Mouse (Mus musculus): ENCODE data around the gene Acp2. TPM values are rescaled to one million over a fixed set of nuclear protein-coding genes. Genes with fewer than 3 reads are reported as not detected.
"Not testable (repeated sequence)": the region's sequence is repeated elsewhere in the genome, so short reads cannot be mapped to it uniquely, and the experiment has no call there.

Gene Acp2
- polyA plus RNA-seq, 1 experiment from 2014 or later: 29.7 TPM

- WGBS: 91% methylated on average over 3 of the region's 3 CpGs
- Histone ChIP-seq H3K4me3 (ENCODE audit: low read length) (no peak overlapping the region), H3K4me1 (ENCODE audit: insufficient read depth, low read length) (no peaks in the 10 kb centered on the region), H3K36me3 (ENCODE audit: insufficient read depth, low read length) (peaks cover 3% of the 10 kb centered on the region; the same call in 1 of the 2 replicates), H3K9ac (replicated peaks; ENCODE audit: low read length) (no peak overlapping the region), H3K27ac (ENCODE audit: low read length) (no peak overlapping the region), H3K27me3 (ENCODE audit: insufficient read depth, low read length) (no peaks in the 10 kb centered on the region), H3K9me3 (ENCODE audit: low read length) (no peaks in the 10 kb centered on the region), H3K4me2 (replicated peaks; ENCODE audit: low read depth, low read length) (no peak overlapping the region)
- no peak for ATAC-seq (ENCODE audit: low FRiP score, low TSS enrichment)
Observed at GRCm38 (mm10) chr2:91220501-91220900, 17.8 kb downstream of the Acp2 start.

GRCm38 (mm10) chr2:91223614-91224013 lies 20.9 kb downstream of the Acp2 start:
- Histone ChIP-seq H3K36me3 (ENCODE audit: insufficient read depth, low read length) (no peaks in the 10 kb centered on the region), H3K27me3 (ENCODE audit: insufficient read depth, low read length) (no peaks in the 10 kb centered on the region), H3K4me3 (ENCODE audit: low read length) (no peak overlapping the region), H3K4me1 (ENCODE audit: insufficient read depth, low read length) (no peaks in the 10 kb centered on the region), H3K9me3 (ENCODE audit: low read length) (no peaks in the 10 kb centered on the region), H3K9ac (replicated peaks; ENCODE audit: low read length) (no peak overlapping the region), H3K27ac (ENCODE audit: low read length) (no peak overlapping the region), H3K4me2 (replicated peaks; ENCODE audit: low read depth, low read length) (no peak overlapping the region)
- ATAC-seq (ENCODE audit: low FRiP score, low TSS enrichment): no peak
- WGBS: 90% methylated on average over 2 of the region's 2 CpGs

GRCm38 (mm10) chr2:91229735-91230134 lies 27.1 kb downstream of the Acp2 start:
- Histone ChIP-seq H3K36me3 (ENCODE audit: insufficient read depth, low read length) (no peaks in the 10 kb centered on the region), H3K4me2 (replicated peaks; ENCODE audit: low read depth, low read length) (no peak overlapping the region), H3K9ac (replicated peaks; ENCODE audit: low read length) (no peak overlapping the region), H3K4me1 (ENCODE audit: insufficient read depth, low read length) (no peaks in the 10 kb centered on the region), H3K4me3 (ENCODE audit: low read length) (no peak overlapping the region), H3K27me3 (ENCODE audit: insufficient read depth, low read length) (no peaks in the 10 kb centered on the region), H3K27ac (ENCODE audit: low read length) (no peak overlapping the region), H3K9me3 (ENCODE audit: low read length) (no peaks in the 10 kb centered on the region)
- WGBS: 90% methylated on average over 2 of the region's 2 CpGs
- no peak for ATAC-seq (ENCODE audit: low FRiP score, low TSS enrichment)

- WGBS: under 1% methylated on average over 48 of the region's 48 CpGs
- Histone ChIP-seq H3K27me3 (ENCODE audit: insufficient read depth, low read length) (no peaks in the 10 kb centered on the region), H3K36me3 (ENCODE audit: insufficient read depth, low read length) (no peaks in the 10 kb centered on the region), H3K4me3 (ENCODE audit: low read length) (peak within 1 kb of the TSS; percentile 52), H3K4me1 (ENCODE audit: insufficient read depth, low read length) (peaks cover 4% of the 10 kb centered on the region; the same call in 1 of the 2 replicates), H3K9ac (replicated peaks; ENCODE audit: low read length) (peak within 1 kb of the TSS; percentile 76), H3K27ac (ENCODE audit: low read length) (peak within 1 kb of the TSS; percentile 97), H3K4me2 (replicated peaks; ENCODE audit: low read depth, low read length) (peak within 1 kb of the TSS; percentile 91), H3K9me3 (ENCODE audit: low read length) (no peaks in the 10 kb centered on the region)
- peak; percentile 99 for ATAC-seq (ENCODE audit: low FRiP score, low TSS enrichment)
Observed at GRCm38 (mm10) chr2:91236601-91237510, 34.2 kb downstream of the Acp2 start, which contains the start of gene Ddb2. Gene Ddb2 (minus strand): TSS chr2:91236982.

- Histone ChIP-seq H3K9ac (replicated peaks; ENCODE audit: low read length) (peak overlapping the region; percentile 76), H3K27ac (ENCODE audit: low read length) (peak overlapping the region; percentile 97), H3K4me3 (ENCODE audit: low read length) (peak overlapping the region; percentile 52), H3K4me2 (replicated peaks; ENCODE audit: low read depth, low read length) (peak overlapping the region; percentile 91)
- WGBS: 27% methylated on average over 4 of the region's 4 CpGs
- not testable (repeated sequence) for H3K9me3 ChIP-seq (ENCODE audit: low read length); H3K4me1 ChIP-seq (ENCODE audit: insufficient read depth, low read length); H3K36me3 ChIP-seq (ENCODE audit: insufficient read depth, low read length); H3K27me3 ChIP-seq (ENCODE audit: insufficient read depth, low read length)
- ATAC-seq (ENCODE audit: low FRiP score, low TSS enrichment): peak; percentile 33; the same call in 1 of the 2 replicates
Observed at GRCm38 (mm10) chr2:91237511-91238080, 34.9 kb downstream of the Acp2 start.

- no peak overlapping the region for H3K27ac ChIP-seq (ENCODE audit: low read length)
- no peaks in the 10 kb centered on the region for H3K4me1 ChIP-seq (ENCODE audit: insufficient read depth, low read length)
- no peaks in the 10 kb centered on the region for H3K27me3 ChIP-seq (ENCODE audit: insufficient read depth, low read length)
- 72% methylated on average over 5 of the region's 5 CpGs for WGBS
- H3K4me2 ChIP-seq (replicated peaks; ENCODE audit: low read depth, low read length): no peak overlapping the region
- H3K9me3 ChIP-seq (ENCODE audit: low read length): no peaks in the 10 kb centered on the region
- no peak for ATAC-seq (ENCODE audit: low FRiP score, low TSS enrichment)
- H3K9ac ChIP-seq (replicated peaks; ENCODE audit: low read length): no peak overlapping the region
- no peak overlapping the region for H3K4me3 ChIP-seq (ENCODE audit: low read length)
- no peaks in the 10 kb centered on the region for H3K36me3 ChIP-seq (ENCODE audit: insufficient read depth, low read length)
Observed at GRCm38 (mm10) chr2:91242547-91242946, 39.9 kb downstream of the Acp2 start.

- H3K4me1 ChIP-seq (ENCODE audit: insufficient read depth, low read length): no peaks in the 10 kb centered on the region
- H3K4me2 ChIP-seq (replicated peaks; ENCODE audit: low read depth, low read length): no peak overlapping the region
- H3K27ac ChIP-seq (ENCODE audit: low read length): no peak overlapping the region
- 65% methylated on average over 3 of the region's 3 CpGs for WGBS
- H3K9me3 ChIP-seq (ENCODE audit: low read length): no peaks in the 10 kb centered on the region
- no peak overlapping the region for H3K4me3 ChIP-seq (ENCODE audit: low read length)
- ATAC-seq (ENCODE audit: low FRiP score, low TSS enrichment): no peak
- no peaks in the 10 kb centered on the region for H3K27me3 ChIP-seq (ENCODE audit: insufficient read depth, low read length)
- no peaks in the 10 kb centered on the region for H3K36me3 ChIP-seq (ENCODE audit: insufficient read depth, low read length)
- no peak overlapping the region for H3K9ac ChIP-seq (replicated peaks; ENCODE audit: low read length)
Observed at GRCm38 (mm10) chr2:91243416-91243815, 40.7 kb downstream of the Acp2 start.

- no peak for ATAC-seq (ENCODE audit: low FRiP score, low TSS enrichment)
- H3K9me3 ChIP-seq (ENCODE audit: low read length): no peaks in the 10 kb centered on the region
- H3K4me3 ChIP-seq (ENCODE audit: low read length): no peak overlapping the region
- H3K27me3 ChIP-seq (ENCODE audit: insufficient read depth, low read length): no peaks in the 10 kb centered on the region
- no peak overlapping the region for H3K9ac ChIP-seq (replicated peaks; ENCODE audit: low read length)
- no peaks in the 10 kb centered on the region for H3K36me3 ChIP-seq (ENCODE audit: insufficient read depth, low read length)
- H3K4me2 ChIP-seq (replicated peaks; ENCODE audit: low read depth, low read length): no peak overlapping the region
- H3K27ac ChIP-seq (ENCODE audit: low read length): no peak overlapping the region
- no peaks in the 10 kb centered on the region for H3K4me1 ChIP-seq (ENCODE audit: insufficient read depth, low read length)
- 80% methylated on average over 5 of the region's 5 CpGs for WGBS
Observed at GRCm38 (mm10) chr2:91244557-91245228, 42.0 kb downstream of the Acp2 start.

GRCm38 (mm10) chr2:91248366-91248765 lies 45.7 kb downstream of the Acp2 start:
- H3K27ac ChIP-seq (ENCODE audit: low read length): no peak overlapping the region
- WGBS: 84% methylated on average over 4 of the region's 4 CpGs
- H3K4me1 ChIP-seq (ENCODE audit: insufficient read depth, low read length): no peaks in the 10 kb centered on the region
- H3K36me3 ChIP-seq (ENCODE audit: insufficient read depth, low read length): no peaks in the 10 kb centered on the region
- no peak overlapping the region for H3K9ac ChIP-seq (replicated peaks; ENCODE audit: low read length)
- no peaks in the 10 kb centered on the region for H3K27me3 ChIP-seq (ENCODE audit: insufficient read depth, low read length)
- ATAC-seq (ENCODE audit: low FRiP score, low TSS enrichment): no peak
- no peaks in the 10 kb centered on the region for H3K9me3 ChIP-seq (ENCODE audit: low read length)
- H3K4me2 ChIP-seq (replicated peaks; ENCODE audit: low read depth, low read length): no peak overlapping the region
- no peak overlapping the region for H3K4me3 ChIP-seq (ENCODE audit: low read length)
